ENCODE assay signal across 29 mouse cellular contexts in the genomic region with DNA sequence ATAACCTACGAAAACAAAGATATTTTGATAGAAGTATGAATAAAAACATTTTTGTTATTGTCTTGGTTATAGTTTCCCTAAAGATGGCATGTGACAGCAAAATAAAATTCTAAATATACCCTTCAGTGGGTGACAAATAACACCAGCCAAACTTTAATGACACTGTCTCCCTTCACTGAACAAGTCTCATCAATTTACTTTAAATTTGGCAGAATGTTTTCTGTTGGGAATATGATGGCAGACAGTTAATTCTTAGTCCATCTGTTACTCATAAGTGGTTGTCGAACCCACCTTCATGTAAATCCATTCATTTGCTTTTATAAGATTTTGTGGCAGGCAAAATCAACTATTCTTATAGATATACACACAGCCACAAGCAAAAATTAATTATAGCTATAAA. TPM values are rescaled to one million over a fixed set of nuclear protein-coding genes. Genes with fewer than 3 reads are reported as not detected.
"Had no signal": no experiment of that assay in that cellular context is flagged by ENCODE, and none has a peak within 500 bp of the region (broad histone marks: within the 10 kb centered on the region; RNA-seq: fewer than 3 reads in every experiment).

No protein-coding gene starts in this region.

- H3K27ac ChIP-seq: kidney, postnatal 0 days; left cerebral cortex, adult 2 months; liver, embryonic 14.5 days; macrophage; midbrain, embryonic 13.5 days; stomach, embryonic 15.5 days had no signal

- H3K4me3 ChIP-seq: left cerebral cortex, adult 2 months; midbrain, embryonic 13.5 days; stomach, embryonic 15.5 days had no signal

- H3K9ac ChIP-seq: liver, embryonic 14.5 days; liver, postnatal 0 days; lung, embryonic 14.5 days; midbrain, embryonic 13.5 days; stomach, embryonic 15.5 days had no signal

- H3K36me3 ChIP-seq: midbrain, embryonic 13.5 days; stomach, embryonic 15.5 days had no signal

- H3K27me3 ChIP-seq: midbrain, embryonic 13.5 days; stomach, embryonic 15.5 days had no signal

- H3K4me1 ChIP-seq: midbrain, embryonic 13.5 days; stomach, embryonic 15.5 days had no signal

- DNase-seq: kidney, adult 2 months; kidney, postnatal 36 days; layer of hippocampus, postnatal 36 days; liver, postnatal 0 days; lung, embryonic 14.5 days; right cerebral cortex, postnatal 25 days; spleen, adult 18-20 months; thymus, postnatal 25 days had no signal

- H3K9me3 ChIP-seq: midbrain, embryonic 13.5 days; stomach, embryonic 15.5 days had no signal

- ATAC-seq: liver, postnatal 0 days; lung, postnatal 0 days; midbrain, embryonic 13.5 days; midbrain, embryonic 16.5 days had no signal

- H3K4me2 ChIP-seq: lung, embryonic 14.5 days; midbrain, embryonic 13.5 days; stomach, embryonic 15.5 days had no signal

RNA-seq across cellular contexts. Expression of a gene that starts 42.6 kb away (rescaled TPM):
- total RNA-seq: layer of hippocampus, adult 8-10 months; layer of hippocampus, postnatal 10 days; layer of hippocampus, postnatal 36 days; left cerebral cortex, adult 2 months; left cerebral cortex, postnatal 10 days; left cerebral cortex, postnatal 36 days; liver, adult 2 months; megakaryocyte, adult 5-6 weeks had no signal
- polyA plus RNA-seq: kidney, adult 2 months; kidney, embryonic 14.5 days; kidney, postnatal 0 days; limb, embryonic 11.5 days; limb, embryonic 14.5 days; liver, adult 2 months; liver, embryonic 14.5 days; liver, postnatal 0 days; lung, embryonic 14.5 days; lung, postnatal 0 days; macrophage; midbrain, embryonic 13.5 days; midbrain, embryonic 16.5 days; neural tube, embryonic 11.5 days; neural tube, embryonic 14.5 days; stomach, embryonic 15.5 days; thymus, postnatal 0 days; urinary bladder, adult 2 months had no signal
